Mouse (Mus musculus): ENCODE results near the gene Zfp423. TPM values are rescaled to one million over a fixed set of nuclear protein-coding genes. Genes with fewer than 3 reads are reported as not detected.

Zfp423 gene
- polyA plus RNA-seq, 1 experiment from 2014 or later, result 7.0 TPM

- Histone ChIP-seq H3K4me2 (ENCODE audit: low read depth, low read length) (no peak overlapping the region), H3K27me3 (ENCODE audit: control insufficient read depth, insufficient read depth, low read length) (no peaks in the 10 kb centered on the region), H3K9me3 (replicated peaks; ENCODE audit: control insufficient read depth, low read length) (no peaks in the 10 kb centered on the region), H3K27ac (ENCODE audit: low read length) (no peak overlapping the region), H3K4me3 (replicated peaks; ENCODE audit: low read length) (no peak overlapping the region), H3K36me3 (ENCODE audit: control insufficient read depth, insufficient read depth, low read length) (no peaks in the 10 kb centered on the region), H3K4me1 (ENCODE audit: control insufficient read depth, insufficient read depth, low read length) (peaks cover 4% of the 10 kb centered on the region), H3K9ac (ENCODE audit: low read length) (no peak overlapping the region)
- no peak for ATAC-seq (ENCODE audit: insufficient read depth, low FRiP score)
- 62% methylated on average over 13 of the region's 13 CpGs for WGBS
Observed at GRCm38 (mm10) chr8:87752710-87753109, 206.7 kb downstream of the Zfp423 start.

- ATAC-seq (ENCODE audit: insufficient read depth, low FRiP score), result peak; percentile 46; the same call in 1 of the 2 replicates
- H3K36me3 ChIP-seq (ENCODE audit: control insufficient read depth, insufficient read depth, low read length), result no peaks in the 10 kb centered on the region
- WGBS, result 40% methylated on average over 8 of the region's 8 CpGs
- 0 out of 2 replicates have a peak overlapping the region, but pooled peaks have one; percentile 23 for H3K9ac ChIP-seq (ENCODE audit: low read length)
- peak overlapping the region; percentile 56; the same call in 1 of the 2 replicates for H3K27ac ChIP-seq (ENCODE audit: low read length)
- no peaks in the 10 kb centered on the region for H3K27me3 ChIP-seq (ENCODE audit: control insufficient read depth, insufficient read depth, low read length)
- H3K4me1 ChIP-seq (ENCODE audit: control insufficient read depth, insufficient read depth, low read length), result peaks cover 27% of the 10 kb centered on the region
- H3K4me2 ChIP-seq (ENCODE audit: low read depth, low read length), result no peak overlapping the region
- H3K4me3 ChIP-seq (replicated peaks; ENCODE audit: low read length), result no peak overlapping the region
- no peaks in the 10 kb centered on the region for H3K9me3 ChIP-seq (replicated peaks; ENCODE audit: control insufficient read depth, low read length)
Observed at GRCm38 (mm10) chr8:87747582-87747981, 211.8 kb downstream of the Zfp423 start.

GRCm38 (mm10) chr8:87747142-87747541 is 212.3 kb downstream of the Zfp423 start:
- Histone ChIP-seq H3K27ac (ENCODE audit: low read length) (peak overlapping the region; percentile 56; the same call in 1 of the 2 replicates), H3K9me3 (replicated peaks; ENCODE audit: control insufficient read depth, low read length) (no peaks in the 10 kb centered on the region), H3K4me2 (ENCODE audit: low read depth, low read length) (no peak overlapping the region)

GRCm38 (mm10) chr8:87746072-87746471 is 213.3 kb downstream of the Zfp423 start:
- peaks cover 27% of the 10 kb centered on the region for H3K4me1 ChIP-seq (ENCODE audit: control insufficient read depth, insufficient read depth, low read length)
- H3K27me3 ChIP-seq (ENCODE audit: control insufficient read depth, insufficient read depth, low read length), result no peaks in the 10 kb centered on the region
- H3K9ac ChIP-seq (ENCODE audit: low read length), result no peak overlapping the region
- ATAC-seq (ENCODE audit: insufficient read depth, low FRiP score), result peak; percentile 71; the same call in 1 of the 2 replicates
- H3K27ac ChIP-seq (ENCODE audit: low read length), result peak overlapping the region; percentile 54; the same call in 1 of the 2 replicates
- no peak overlapping the region for H3K4me2 ChIP-seq (ENCODE audit: low read depth, low read length)
- H3K36me3 ChIP-seq (ENCODE audit: control insufficient read depth, insufficient read depth, low read length), result no peaks in the 10 kb centered on the region
- no peak overlapping the region for H3K4me3 ChIP-seq (replicated peaks; ENCODE audit: low read length)
- no peaks in the 10 kb centered on the region for H3K9me3 ChIP-seq (replicated peaks; ENCODE audit: control insufficient read depth, low read length)
- WGBS, result 28% methylated on average over 14 of the region's 14 CpGs

More at GRCm38 (mm10) chr8:87747142-87747541, 212.3 kb downstream of the Zfp423 start:
- ATAC-seq (ENCODE audit: insufficient read depth, low FRiP score), result peak; percentile 65; the same call in 1 of the 2 replicates
- peaks cover 27% of the 10 kb centered on the region for H3K4me1 ChIP-seq (ENCODE audit: control insufficient read depth, insufficient read depth, low read length)
- H3K36me3 ChIP-seq (ENCODE audit: control insufficient read depth, insufficient read depth, low read length), result no peaks in the 10 kb centered on the region
- WGBS, result 30% methylated on average over 8 of the region's 8 CpGs
- no peak overlapping the region for H3K4me3 ChIP-seq (replicated peaks; ENCODE audit: low read length)
- 0 out of 2 replicates have a peak overlapping the region, but pooled peaks have one; percentile 23 for H3K9ac ChIP-seq (ENCODE audit: low read length)
- H3K27me3 ChIP-seq (ENCODE audit: control insufficient read depth, insufficient read depth, low read length), result no peaks in the 10 kb centered on the region

- Histone ChIP-seq H3K27ac (ENCODE audit: low read length) (no peak overlapping the region), H3K4me3 (replicated peaks; ENCODE audit: low read length) (no peak overlapping the region)
- 80% methylated on average over 20 of the region's 20 CpGs for WGBS
Observed at GRCm38 (mm10) chr8:87745125-87745698, 214.2 kb downstream of the Zfp423 start.

GRCm38 (mm10) chr8:87744556-87744955 is 214.8 kb downstream of the Zfp423 start:
- H3K4me1 ChIP-seq (ENCODE audit: control insufficient read depth, insufficient read depth, low read length), result peaks cover 27% of the 10 kb centered on the region
- WGBS, result 74% methylated on average over 6 of the region's 6 CpGs
- H3K27ac ChIP-seq (ENCODE audit: low read length), result no peak overlapping the region
- H3K27me3 ChIP-seq (ENCODE audit: control insufficient read depth, insufficient read depth, low read length), result no peaks in the 10 kb centered on the region
- no peaks in the 10 kb centered on the region for H3K9me3 ChIP-seq (replicated peaks; ENCODE audit: control insufficient read depth, low read length)
- H3K4me3 ChIP-seq (replicated peaks; ENCODE audit: low read length), result no peak overlapping the region
- ATAC-seq (ENCODE audit: insufficient read depth, low FRiP score), result no peak
- H3K36me3 ChIP-seq (ENCODE audit: control insufficient read depth, insufficient read depth, low read length), result no peaks in the 10 kb centered on the region
- H3K9ac ChIP-seq (ENCODE audit: low read length), result no peak overlapping the region
- no peak overlapping the region for H3K4me2 ChIP-seq (ENCODE audit: low read depth, low read length)

More at GRCm38 (mm10) chr8:87745125-87745698, 214.2 kb downstream of the Zfp423 start:
- Histone ChIP-seq H3K27me3 (ENCODE audit: control insufficient read depth, insufficient read depth, low read length) (no peaks in the 10 kb centered on the region), H3K9me3 (replicated peaks; ENCODE audit: control insufficient read depth, low read length) (no peaks in the 10 kb centered on the region), H3K4me1 (ENCODE audit: control insufficient read depth, insufficient read depth, low read length) (peaks cover 27% of the 10 kb centered on the region), H3K9ac (ENCODE audit: low read length) (no peak overlapping the region), H3K4me2 (ENCODE audit: low read depth, low read length) (no peak overlapping the region), H3K36me3 (ENCODE audit: control insufficient read depth, insufficient read depth, low read length) (no peaks in the 10 kb centered on the region)
- no peak for ATAC-seq (ENCODE audit: insufficient read depth, low FRiP score)

- Histone ChIP-seq H3K4me3 (replicated peaks; ENCODE audit: low read length) (no peak overlapping the region), H3K27ac (ENCODE audit: low read length) (no peak overlapping the region), H3K27me3 (ENCODE audit: control insufficient read depth, insufficient read depth, low read length) (no peaks in the 10 kb centered on the region), H3K9me3 (replicated peaks; ENCODE audit: control insufficient read depth, low read length) (no peaks in the 10 kb centered on the region), H3K36me3 (ENCODE audit: control insufficient read depth, insufficient read depth, low read length) (no peaks in the 10 kb centered on the region), H3K4me1 (ENCODE audit: control insufficient read depth, insufficient read depth, low read length) (peaks cover 19% of the 10 kb centered on the region), H3K9ac (ENCODE audit: low read length) (no peak overlapping the region), H3K4me2 (ENCODE audit: low read depth, low read length) (no peak overlapping the region)
- no peak for ATAC-seq (ENCODE audit: insufficient read depth, low FRiP score)
- WGBS, result 93% methylated on average over 19 of the region's 19 CpGs
Observed at GRCm38 (mm10) chr8:87742016-87742415, 217.4 kb downstream of the Zfp423 start.

- peaks cover 12% of the 10 kb centered on the region; the same call in 1 of the 2 replicates for H3K4me1 ChIP-seq (ENCODE audit: control insufficient read depth, insufficient read depth, low read length)
- no peak overlapping the region for H3K4me3 ChIP-seq (replicated peaks; ENCODE audit: low read length)
- H3K9me3 ChIP-seq (replicated peaks; ENCODE audit: control insufficient read depth, low read length), result no peaks in the 10 kb centered on the region
- 88% methylated on average over 11 of the region's 11 CpGs for WGBS
- no peak overlapping the region for H3K9ac ChIP-seq (ENCODE audit: low read length)
- no peak overlapping the region for H3K27ac ChIP-seq (ENCODE audit: low read length)
- no peak for ATAC-seq (ENCODE audit: insufficient read depth, low FRiP score)
- no peaks in the 10 kb centered on the region for H3K36me3 ChIP-seq (ENCODE audit: control insufficient read depth, insufficient read depth, low read length)
- H3K4me2 ChIP-seq (ENCODE audit: low read depth, low read length), result no peak overlapping the region
- H3K27me3 ChIP-seq (ENCODE audit: control insufficient read depth, insufficient read depth, low read length), result no peaks in the 10 kb centered on the region
Observed at GRCm38 (mm10) chr8:87740946-87741530, 218.4 kb downstream of the Zfp423 start.

- 67% methylated on average over 11 of the region's 11 CpGs for WGBS
- H3K27me3 ChIP-seq (ENCODE audit: control insufficient read depth, insufficient read depth, low read length), result no peaks in the 10 kb centered on the region
- no peak for ATAC-seq (ENCODE audit: insufficient read depth, low FRiP score)
- no peaks in the 10 kb centered on the region for H3K36me3 ChIP-seq (ENCODE audit: control insufficient read depth, insufficient read depth, low read length)
- H3K9ac ChIP-seq (ENCODE audit: low read length), result no peak overlapping the region
- peaks cover 5% of the 10 kb centered on the region; the same call in 1 of the 2 replicates for H3K4me1 ChIP-seq (ENCODE audit: control insufficient read depth, insufficient read depth, low read length)
- no peaks in the 10 kb centered on the region for H3K9me3 ChIP-seq (replicated peaks; ENCODE audit: control insufficient read depth, low read length)
- H3K4me2 ChIP-seq (ENCODE audit: low read depth, low read length), result no peak overlapping the region
- H3K27ac ChIP-seq (ENCODE audit: low read length), result no peak overlapping the region
- H3K4me3 ChIP-seq (replicated peaks; ENCODE audit: low read length), result no peak overlapping the region
Observed at GRCm38 (mm10) chr8:87737900-87738299, 221.5 kb downstream of the Zfp423 start.
